Mouse (Mus musculus): Measurements from ENCODE around the gene Cfap74.

GRCm38 (mm10) chr4:155481381-155482124 is 72.6 kb downstream of the Cfap74 start:
- TF ChIP-seq CTCF (IDR thresholded peaks at IDR 0.05) (peak; percentile 96), EP300 (IDR thresholded peaks at IDR 0.05) (peak; percentile 51; the same call in 1 of the 2 replicates)
